Mouse (Mus musculus) heart, postnatal 25 days (tissue): ENCODE results near the gene Cd48. TPM values are rescaled to one million over a fixed set of nuclear protein-coding genes. Genes with fewer than 3 reads are reported as not detected.
"Not testable (repeated sequence)": the region's sequence is repeated elsewhere in the genome, so short reads cannot be mapped to it uniquely, and the experiment has no call there.

Experiments
- DNase-seq: peaks from one replicate; pipeline ENCODE4 v3.0.0; 2022; ENCODE audit warnings: low spot score
- intact Hi-C: fragments of 180-260 bp; cut with DNase I; formaldehyde crosslinking; loops from one replicate; pipeline ENCODE4 v1.15.1; 2025
- total RNA-seq, 2 experiments: library from RNA; stranded (reverse); gene quantifications; 2 replicates each; pipeline ENCODE4 v1.2.3; 2021

Cd48 gene
- total RNA-seq = 1 to 10 TPM; 2.0 to 3.0 TPM

- intact Hi-C loops = no loop called here
- no peak for DNase-seq
These were observed at the start of gene Cd48 for GRCm38 (mm10) chr1:171681531-171682299. TSS of gene Cd48 (plus strand) at chr1:171682009.

DNA sequence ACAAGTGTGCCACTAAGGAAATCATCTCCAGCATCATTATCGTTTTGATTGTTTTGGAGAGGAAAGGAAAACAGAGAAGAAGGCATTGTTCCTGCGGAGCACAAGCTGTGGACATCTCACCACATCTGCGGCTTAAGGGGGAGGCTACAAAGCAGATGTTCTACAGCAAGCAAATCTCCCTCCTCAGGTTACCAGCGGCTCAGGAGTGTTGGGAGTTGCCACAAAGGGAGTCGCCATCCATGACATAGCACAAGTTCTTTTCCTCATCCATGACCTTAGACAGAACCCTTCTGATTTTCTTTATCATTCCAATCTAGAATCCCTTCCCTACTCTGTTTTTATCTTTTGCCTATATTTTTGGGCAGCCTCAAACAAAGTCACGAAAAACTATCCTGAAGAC lies 46.1 kb upstream of the Cd48 start:
- DNase-seq = no peak

GRCm38 (mm10) chr1:171637101-171637500 lies 44.7 kb upstream of the Cd48 start:
- DNase-seq = no peak
- intact Hi-C loops = no loop called here

More for the DNA sequence above, 46.1 kb upstream of the Cd48 start:
- intact Hi-C loops = no loop called here

- intact Hi-C loops = no loop called here
- no peak for DNase-seq
These were observed 43.1 kb upstream of the Cd48 start for GRCm38 (mm10) chr1:171638686-171639085.

GRCm38 (mm10) chr1:171640796-171641195 lies 41.0 kb upstream of the Cd48 start:
- DNase-seq = no peak
- intact Hi-C loops = no loop called here

GRCm38 (mm10) chr1:171643612-171644011 lies 38.2 kb upstream of the Cd48 start:
- no peak for DNase-seq
- intact Hi-C loops = no loop called here

DNA sequence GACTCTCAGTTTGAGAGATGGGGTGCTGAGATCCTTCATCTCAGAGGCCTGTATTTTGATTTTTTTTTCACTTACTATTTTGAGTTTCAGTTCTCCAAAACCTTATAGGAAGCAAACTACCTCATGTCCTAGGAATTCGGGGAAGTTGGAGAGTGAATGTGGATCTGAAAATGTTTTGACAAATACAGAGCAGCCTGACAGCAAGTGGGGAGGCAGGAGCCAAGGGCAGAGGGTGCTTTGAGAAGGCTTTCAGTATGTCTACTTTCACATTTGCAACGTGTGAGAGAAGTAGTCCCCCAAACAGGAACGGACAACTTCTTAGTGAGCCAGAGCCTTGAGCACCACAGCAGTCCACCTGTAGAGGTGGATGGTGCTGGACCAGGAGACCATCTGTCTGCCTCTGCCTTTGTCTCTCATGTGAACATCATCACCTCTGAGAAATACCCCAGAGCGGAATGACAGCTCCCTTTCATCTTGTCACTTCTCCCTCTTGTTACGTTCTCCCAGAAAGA lies 35.3 kb upstream of the Cd48 start:
- no peak for DNase-seq
- intact Hi-C loops = no loop called here

DNA sequence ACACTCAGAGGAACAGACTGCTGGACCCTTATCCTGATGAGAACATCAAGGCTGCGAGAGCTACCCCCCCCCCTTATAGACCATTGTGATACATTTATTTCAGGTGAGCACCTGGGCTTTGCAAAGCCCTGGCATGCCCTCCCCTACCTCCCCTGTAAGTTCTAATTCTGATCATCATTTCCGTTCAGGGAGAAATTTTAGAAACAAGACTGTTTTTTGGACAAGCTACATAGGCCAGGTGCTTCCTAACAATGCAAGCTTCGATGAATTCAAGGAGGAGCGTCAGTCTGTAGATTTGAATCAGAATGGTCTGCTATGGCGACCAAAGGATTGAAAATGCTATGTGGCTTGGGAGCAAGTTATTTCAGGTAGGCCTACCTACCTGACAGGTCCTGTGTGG lies 34.1 kb upstream of the Cd48 start:
- no peak for DNase-seq
- intact Hi-C loops = no loop called here

DNA sequence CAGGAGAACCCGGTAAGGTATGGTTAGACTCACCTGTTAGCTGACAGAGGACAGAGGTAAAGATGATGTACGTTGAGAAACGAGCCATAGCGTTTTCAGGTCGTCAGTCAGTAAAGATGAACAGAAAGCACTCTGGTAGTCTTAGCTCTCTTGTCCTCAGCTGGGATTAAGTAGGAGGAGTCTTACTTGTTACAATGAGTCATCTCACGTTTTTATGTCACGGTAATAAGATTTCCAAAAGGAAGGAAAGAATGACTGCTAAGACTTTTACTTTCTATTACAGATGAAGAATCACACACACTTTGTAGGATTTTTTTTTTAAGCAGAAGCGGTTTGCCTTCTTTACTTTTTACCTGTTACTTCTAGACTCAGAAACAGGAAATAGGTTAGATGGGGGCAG lies 33.0 kb upstream of the Cd48 start:
- intact Hi-C loops = no loop called here
- DNase-seq = no peak

DNA sequence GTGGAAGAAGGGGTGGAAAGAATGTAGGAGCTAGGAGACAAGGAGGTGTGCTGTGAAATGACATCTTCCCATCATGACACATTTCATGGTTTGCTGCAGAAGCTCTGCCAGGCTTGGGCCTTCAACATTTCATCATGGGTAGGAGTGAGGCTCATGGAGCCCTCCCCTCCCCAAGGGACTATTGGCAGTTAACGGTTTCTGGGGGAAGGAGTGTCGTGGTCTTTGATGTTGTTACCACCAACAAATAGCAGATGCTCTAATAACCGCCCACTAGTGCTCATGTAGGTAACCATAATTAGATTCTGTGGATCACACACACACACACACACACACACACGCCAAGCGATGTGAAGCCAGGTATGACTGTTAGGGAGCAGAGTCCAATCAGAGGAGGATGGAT lies 29.1 kb upstream of the Cd48 start, which contains the start of gene Slamf7:
Slamf7 (minus strand) TSS at position 302 of the 400 bp plus-strand sequence.
- intact Hi-C loops = no loop called here
- DNase-seq = no peak

DNA sequence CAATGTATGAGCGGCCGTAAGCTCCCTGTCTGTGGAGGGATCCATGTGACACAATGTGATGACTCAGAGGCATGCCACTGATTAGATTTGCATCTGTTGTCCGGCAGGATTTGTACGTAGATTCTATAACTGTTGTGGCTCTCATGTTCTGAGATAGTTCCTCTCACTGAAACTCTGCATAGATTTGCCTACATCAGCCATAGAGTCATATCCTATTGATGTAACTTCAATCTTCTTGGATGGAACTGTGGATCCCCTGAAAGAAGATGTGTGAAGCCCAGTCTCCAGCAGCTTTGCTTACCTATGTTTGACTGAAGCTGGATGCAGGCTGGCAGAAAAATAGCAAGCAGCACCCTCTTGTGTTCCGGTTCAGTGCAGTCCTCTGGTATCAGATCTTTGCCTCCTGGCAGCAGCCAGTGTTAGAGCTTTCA lies 23.2 kb upstream of the Cd48 start:
- no peak for DNase-seq
- intact Hi-C loops = no loop called here

DNA sequence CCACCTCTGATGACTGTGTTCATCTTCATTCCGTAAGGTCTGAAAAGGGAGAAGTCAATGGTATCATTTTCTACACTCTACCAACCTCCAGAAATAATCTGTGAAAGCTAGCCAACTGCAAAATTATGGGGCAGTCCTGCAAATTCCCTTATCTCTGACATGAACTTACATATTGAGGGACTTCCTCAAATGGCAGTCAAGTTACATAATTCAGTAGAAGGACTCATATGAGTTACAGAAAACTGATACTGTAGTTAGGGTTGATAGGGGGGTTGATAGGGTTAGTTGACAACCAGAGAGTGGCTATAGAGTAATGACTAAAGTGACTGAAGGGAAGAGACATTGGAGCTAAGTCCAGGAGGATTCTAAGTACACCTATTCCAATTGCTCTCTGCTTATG lies 21.4 kb upstream of the Cd48 start:
- no peak for DNase-seq

DNA sequence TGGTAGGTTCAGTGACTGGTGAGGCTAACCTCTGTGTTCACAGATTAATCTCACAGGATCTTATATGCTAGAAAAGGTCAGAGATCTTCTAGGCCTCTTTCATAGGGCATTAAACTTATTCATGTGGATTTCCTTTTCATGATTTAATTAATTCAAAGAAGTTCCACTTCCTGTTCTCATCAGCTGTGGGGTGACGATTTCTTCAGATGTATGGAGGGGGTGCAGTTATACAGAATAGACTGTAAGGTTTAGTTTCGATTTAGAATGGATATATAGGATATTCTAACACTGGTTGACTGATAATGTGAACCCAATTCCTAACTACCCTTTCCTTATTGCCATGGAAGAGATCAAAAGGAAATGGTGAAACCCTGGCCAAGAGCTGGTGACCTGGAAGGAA lies 20.3 kb upstream of the Cd48 start:
- intact Hi-C loops = no loop called here
- DNase-seq = no peak

More for the DNA sequence above, 21.4 kb upstream of the Cd48 start:
- intact Hi-C loops = no loop called here

GRCm38 (mm10) chr1:171663757-171664156 lies 18.1 kb upstream of the Cd48 start:
- intact Hi-C loops = no loop called here
- no peak for DNase-seq

DNA sequence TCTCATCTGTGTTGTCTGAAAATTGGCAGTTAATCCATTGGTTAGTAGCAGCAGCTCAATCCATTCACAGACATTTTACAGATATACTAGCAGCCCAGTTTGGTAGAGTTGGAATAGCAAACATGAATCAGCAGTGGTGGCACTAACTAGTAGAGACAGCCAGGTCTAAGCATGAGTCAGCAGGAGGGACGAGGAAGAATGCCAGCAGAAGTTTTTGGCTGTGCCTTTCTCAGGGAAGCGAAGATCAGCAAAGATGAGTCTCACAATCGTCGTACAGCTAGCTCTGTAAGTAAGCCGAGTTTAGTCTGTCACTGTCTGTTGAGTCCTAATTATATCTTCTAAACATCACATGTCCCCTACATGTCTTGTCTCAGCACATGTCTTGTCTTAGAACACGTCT lies 15.5 kb upstream of the Cd48 start:
- DNase-seq = no peak
- intact Hi-C loops = no loop called here

DNA sequence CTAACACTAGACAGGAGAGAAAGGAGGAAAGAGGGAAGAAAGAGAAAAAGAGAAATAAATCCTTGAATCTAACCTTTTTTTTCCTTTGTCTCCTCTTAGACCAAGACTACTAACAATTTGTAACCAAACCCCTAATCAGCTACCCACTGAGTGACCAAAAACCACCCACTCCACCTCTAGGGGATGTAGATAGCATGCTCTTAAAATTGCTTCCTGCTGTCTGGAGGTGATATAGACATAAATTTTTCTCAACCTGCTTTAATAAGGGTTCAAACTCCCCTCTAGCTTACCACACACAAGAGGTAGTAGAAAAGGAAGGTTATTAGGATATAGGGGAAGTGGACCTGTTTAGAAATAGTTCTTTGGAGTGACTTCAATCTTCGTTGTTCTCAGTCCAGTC lies 14.6 kb upstream of the Cd48 start:
- intact Hi-C loops = no loop called here
- DNase-seq = no peak

DNA sequence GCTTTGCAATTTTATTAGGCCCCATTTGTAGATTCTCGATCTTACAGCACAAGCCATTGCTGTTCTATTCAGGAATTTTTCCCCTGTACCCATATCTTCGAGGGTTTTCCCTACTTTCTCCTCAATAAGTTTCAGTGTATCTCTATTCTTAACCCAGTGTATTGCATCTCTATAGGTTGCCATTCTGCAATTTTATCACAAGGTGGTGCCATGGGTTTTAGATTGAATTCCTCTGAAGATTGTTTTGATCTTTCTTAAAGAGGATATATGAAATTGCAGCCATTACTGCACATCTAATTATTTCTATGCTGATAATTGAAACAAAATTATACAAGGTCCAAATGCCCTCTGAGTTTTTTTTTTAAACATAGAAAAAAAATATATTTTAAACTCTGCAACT lies 9.4 kb upstream of the Cd48 start:
- DNase-seq, intact Hi-C loops: not testable (repeated sequence)

DNA sequence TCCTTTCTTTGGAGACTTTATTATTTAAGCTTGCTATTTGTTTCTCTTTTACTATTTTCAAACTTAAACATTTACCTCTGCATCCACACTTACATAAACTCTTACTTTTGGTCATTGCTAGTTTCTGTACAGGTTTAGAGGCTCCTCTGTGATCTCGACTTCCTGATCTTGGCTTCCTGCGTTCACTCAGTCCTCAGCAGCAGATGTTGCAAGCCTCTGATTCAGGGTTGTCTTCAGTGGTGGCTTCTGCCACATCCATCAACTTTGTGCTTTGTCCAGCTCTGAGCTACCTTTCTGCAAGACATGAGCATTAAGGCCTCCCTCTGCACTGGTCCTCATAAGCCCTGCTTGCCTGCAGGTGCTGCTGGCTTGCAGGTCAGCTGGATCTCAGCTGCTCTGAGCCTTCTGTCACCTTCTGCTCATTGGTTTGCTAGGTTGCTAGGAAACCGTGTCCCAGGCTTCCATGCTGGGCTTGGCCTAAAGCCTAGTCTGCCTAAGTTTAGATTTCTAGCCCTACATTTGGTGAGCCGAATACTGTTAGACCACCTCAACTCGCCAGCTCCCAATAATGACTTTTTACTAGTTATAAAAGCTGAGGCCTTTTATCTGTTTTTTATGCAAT lies 8.8 kb upstream of the Cd48 start:
- no peak for DNase-seq
- intact Hi-C loops = no loop called here

GRCm38 (mm10) chr1:171674467-171674866 lies 7.3 kb upstream of the Cd48 start:
- no peak for DNase-seq
- intact Hi-C loops = no loop called here

GRCm38 (mm10) chr1:171677721-171678120 lies 4.1 kb upstream of the Cd48 start:
- intact Hi-C loops = no loop called here
- DNase-seq = no peak

DNA sequence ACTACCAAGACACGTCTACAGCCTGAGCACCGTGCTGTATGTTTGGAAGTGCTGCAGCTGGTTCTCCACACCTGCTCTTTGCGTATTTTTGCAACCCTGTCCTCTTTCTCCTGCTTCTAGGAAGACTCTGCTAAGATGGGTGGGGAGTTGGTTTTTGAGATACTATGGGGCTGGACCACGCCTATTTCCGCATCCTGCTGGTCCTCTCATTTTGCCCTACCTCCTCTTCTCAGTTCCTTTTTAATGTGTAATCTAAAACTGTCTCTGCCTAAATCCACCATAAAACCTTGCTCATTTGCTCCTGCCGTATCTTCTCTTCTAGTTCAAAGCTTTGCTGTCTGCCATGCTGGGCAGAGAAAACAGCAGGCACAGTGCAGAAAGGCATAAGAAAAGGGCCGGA lies 800 bp upstream of the Cd48 start:
- intact Hi-C loops = no loop called here

More for the DNA sequence above, 800 bp upstream of the Cd48 start:
- no peak for DNase-seq
